Mouse (Mus musculus) embryonic fibroblast, embryonic 13.5 days (primary cell): ENCODE data around the gene Nup107. TPM values are rescaled to one million over a fixed set of nuclear protein-coding genes. Genes with fewer than 3 reads are reported as not detected.

Source experiments
- H3K27ac ChIP-seq: 2 replicates; pipeline ENCODE4 v1.5.1; 2012; ENCODE audit warnings: low read length, control low read depth, inconsistent platforms; ENCODE audit not compliant: insufficient read depth
- H3K4me1 ChIP-seq: 2 replicates; pipeline ENCODE4 v1.6.1; 2011; ENCODE audit warnings: low read length; ENCODE audit not compliant: control insufficient read depth, insufficient read depth
- H3K4me3 ChIP-seq: 2 replicates; pipeline ENCODE4 v1.5.1; 2011; ENCODE audit warnings: mild to moderate bottlenecking, control low read depth, low read length; ENCODE audit not compliant: insufficient read depth
- CTCF ChIP-seq: IDR thresholded peaks from 2 replicates; pipeline ENCODE4 v1.5.1; 2011; ENCODE audit warnings: mild to moderate bottlenecking, control low read depth, low read length, moderate library complexity, borderline replicate concordance; ENCODE audit not compliant: insufficient read depth
- POLR2A ChIP-seq: IDR thresholded peaks from 2 replicates; pipeline ENCODE4 v1.6.1; 2011; ENCODE audit warnings: low read depth, mild to moderate bottlenecking, control low read depth, low read length, moderate library complexity
- polyA plus RNA-seq: library from polyadenylated mRNA; stranded (reverse); fragments of >200 nt; gene quantifications from 2 replicates; pipeline ENCODE4 v1.2.4, GENCODE M21; 2011; ENCODE audit warnings: low read depth; ENCODE audit not compliant: missing spikeins, insufficient read length

Nup107 gene
- polyA plus RNA-seq, 1 experiment = 70.3 TPM

DNA sequence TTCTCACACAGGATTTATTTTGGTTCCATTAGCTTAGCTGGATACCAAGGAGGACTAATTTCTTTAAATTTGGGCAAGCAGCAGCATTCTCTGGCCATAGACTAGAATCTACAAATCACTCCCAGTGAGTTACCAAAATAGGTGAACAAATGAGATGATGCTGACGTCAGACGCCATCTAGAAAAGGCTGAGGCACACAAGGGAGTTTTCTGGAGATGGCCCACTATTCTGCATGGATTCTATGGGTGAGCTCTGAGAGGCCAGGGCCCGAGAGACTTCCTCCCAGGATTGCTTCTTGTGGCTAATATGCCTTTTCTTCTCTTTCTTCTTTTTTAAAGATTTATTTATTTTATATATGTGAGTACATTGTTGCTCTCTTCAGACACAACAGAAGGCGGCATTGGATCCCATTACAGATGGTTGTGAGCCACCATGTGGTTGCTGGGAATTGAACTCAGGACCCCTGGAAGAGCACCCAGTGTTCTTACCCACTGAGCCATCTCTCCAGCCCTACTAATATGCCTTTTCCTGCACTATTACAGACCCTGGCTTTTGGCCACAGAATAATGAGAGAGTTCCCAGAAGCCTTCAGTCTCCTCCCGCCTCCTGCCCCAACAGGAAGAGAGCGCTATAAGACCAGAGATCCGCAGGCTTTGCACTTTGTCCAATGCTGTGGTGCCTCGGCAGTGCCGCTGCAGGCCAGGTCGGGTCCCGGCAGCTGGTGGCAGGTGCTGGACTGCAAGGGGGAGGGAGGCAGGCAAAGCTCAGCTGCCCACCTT is 27.2 kb downstream of the Nup107 start:
- H3K27ac ChIP-seq = no peak overlapping the region
- TF ChIP-seq POLR2A = no peak
- TF ChIP-seq CTCF = no peak
- H3K4me3 ChIP-seq = no peak overlapping the region

DNA sequence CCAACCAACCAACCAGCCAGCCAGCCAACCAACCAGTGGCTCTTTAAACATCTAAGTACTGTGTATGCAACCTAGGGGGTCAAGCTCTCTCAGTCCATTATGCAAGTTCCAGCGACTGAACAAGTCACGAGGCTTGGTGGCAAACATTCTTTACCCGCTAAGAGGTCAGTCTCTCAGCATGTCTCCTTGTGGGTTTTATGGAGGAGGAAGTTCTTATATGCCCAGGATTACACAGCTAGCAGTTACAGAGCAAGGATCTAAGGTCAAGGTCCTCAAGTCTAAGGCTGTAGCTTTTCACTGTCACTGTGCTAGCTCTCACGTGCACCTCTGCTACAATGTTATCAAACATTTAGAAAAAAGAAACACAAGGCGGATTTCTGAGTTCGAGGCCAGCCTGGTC is 27.9 kb downstream of the Nup107 start:
- Histone ChIP-seq H3K4me1 (no peaks in the 10 kb centered on the region), H3K4me3 (no peak overlapping the region), H3K27ac (no peak overlapping the region)
- TF ChIP-seq POLR2A (no peak), CTCF (no peak)

More for the DNA sequence above, 27.2 kb downstream of the Nup107 start:
- H3K4me1 ChIP-seq = no peaks in the 10 kb centered on the region

- TF ChIP-seq CTCF (no peak), POLR2A (no peak)
- H3K4me3 ChIP-seq = no peak overlapping the region
- H3K4me1 ChIP-seq = no peaks in the 10 kb centered on the region
- no peak overlapping the region for H3K27ac ChIP-seq
Measured at GRCm38 (mm10) chr10:117763588-117764190, 28.8 kb downstream of the Nup107 start.

DNA sequence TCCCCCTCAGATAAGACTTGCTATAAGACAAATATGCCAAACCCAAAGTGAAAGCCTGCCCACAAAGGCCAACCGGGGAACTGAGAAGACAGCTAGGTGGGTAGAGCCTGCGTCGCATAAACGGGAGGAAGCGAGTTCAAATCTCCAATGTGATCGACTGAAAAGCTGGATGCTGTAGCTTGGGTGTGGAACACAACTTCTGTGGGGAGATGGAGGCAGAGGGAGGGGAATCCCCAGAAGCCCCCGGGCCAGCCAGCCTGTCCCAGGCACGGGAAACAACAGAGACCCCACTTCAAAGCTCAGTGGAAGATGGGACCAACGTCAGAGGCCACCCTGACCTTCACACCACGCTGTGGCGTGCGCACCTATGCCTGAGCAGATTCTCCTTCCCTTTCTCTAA is 29.5 kb downstream of the Nup107 start:
- Histone ChIP-seq H3K4me3 (no peak overlapping the region), H3K27ac (no peak overlapping the region), H3K4me1 (no peaks in the 10 kb centered on the region)
- TF ChIP-seq CTCF (no peak), POLR2A (no peak)

DNA sequence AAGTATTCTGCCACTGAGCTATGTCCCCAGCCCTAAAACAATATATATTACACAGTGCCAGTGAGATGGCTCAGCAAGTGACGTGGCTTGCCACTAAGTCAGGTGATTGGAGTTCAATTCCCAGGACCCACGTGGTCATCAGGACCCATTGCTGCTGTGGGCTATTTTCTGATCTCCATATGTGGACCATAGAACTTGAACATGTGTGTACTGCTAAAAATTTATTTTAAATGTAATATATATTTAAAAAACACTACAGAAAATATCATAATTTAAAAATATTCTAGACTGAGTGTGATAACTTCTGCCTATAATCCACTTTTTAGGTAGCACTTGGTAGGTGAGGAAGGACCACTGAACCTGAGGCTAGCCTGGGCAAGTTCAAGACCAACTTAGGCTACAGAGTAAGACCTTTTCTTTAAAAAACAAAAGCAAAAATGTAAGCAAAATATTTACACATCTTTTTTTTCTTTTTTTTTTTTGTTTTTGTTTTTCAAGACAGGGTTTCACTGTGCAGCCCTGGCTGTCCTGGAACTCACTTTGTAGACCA is 30.1 kb downstream of the Nup107 start:
- Histone ChIP-seq H3K4me1 (no peaks in the 10 kb centered on the region), H3K4me3 (no peak overlapping the region), H3K27ac (no peak overlapping the region)
- TF ChIP-seq POLR2A (no peak), CTCF (no peak)

DNA sequence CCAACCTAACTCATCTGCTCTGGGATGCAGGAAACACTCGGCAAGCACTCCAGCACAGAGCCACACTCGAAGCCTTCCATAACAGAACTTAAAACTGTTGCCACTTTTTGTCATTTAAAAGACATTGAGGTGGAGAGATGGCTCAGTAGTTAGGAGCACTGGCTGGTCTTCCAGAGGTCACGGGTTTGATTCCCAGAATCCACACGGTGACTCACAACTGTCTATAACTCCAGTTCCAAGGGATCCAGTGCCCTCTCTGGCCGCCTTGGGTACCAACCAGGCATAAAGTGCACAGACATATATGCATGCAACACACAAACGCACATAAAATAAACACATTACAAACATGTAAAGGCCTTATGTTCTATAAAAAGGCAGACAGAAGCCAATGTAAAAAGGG is 31.0 kb downstream of the Nup107 start:
- TF ChIP-seq POLR2A (no peak), CTCF (no peak)
- no peak overlapping the region for H3K27ac ChIP-seq
- H3K4me3 ChIP-seq = no peak overlapping the region
- H3K4me1 ChIP-seq = no peaks in the 10 kb centered on the region

DNA sequence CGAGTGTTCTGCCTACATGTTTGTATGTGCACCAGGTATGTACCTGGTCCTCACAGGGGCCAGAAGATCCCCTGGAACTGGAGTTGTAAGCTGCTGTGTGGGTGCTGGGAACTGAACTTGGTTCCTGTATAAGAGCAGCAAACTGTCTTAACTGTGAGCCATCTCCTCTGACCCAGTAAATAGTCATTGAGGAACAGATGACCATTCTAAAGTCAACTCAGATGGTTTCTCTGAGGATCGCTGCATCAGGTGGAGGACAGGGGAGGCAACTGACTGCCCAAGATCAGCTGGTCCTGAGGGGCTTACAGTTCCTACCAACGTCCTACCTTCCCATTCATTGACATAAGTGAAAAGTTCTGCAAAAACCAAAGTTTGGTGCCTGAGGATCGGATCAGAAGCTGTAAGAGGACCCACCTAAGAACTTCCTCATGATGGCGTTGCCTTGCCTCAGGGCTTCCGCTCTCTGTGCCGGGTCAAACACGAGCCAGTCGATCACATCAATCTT is 31.6 kb downstream of the Nup107 start:
- Histone ChIP-seq H3K4me1 (no peaks in the 10 kb centered on the region), H3K27ac (no peak overlapping the region), H3K4me3 (no peak overlapping the region)
- TF ChIP-seq CTCF = no peak
- TF ChIP-seq POLR2A = no peak

DNA sequence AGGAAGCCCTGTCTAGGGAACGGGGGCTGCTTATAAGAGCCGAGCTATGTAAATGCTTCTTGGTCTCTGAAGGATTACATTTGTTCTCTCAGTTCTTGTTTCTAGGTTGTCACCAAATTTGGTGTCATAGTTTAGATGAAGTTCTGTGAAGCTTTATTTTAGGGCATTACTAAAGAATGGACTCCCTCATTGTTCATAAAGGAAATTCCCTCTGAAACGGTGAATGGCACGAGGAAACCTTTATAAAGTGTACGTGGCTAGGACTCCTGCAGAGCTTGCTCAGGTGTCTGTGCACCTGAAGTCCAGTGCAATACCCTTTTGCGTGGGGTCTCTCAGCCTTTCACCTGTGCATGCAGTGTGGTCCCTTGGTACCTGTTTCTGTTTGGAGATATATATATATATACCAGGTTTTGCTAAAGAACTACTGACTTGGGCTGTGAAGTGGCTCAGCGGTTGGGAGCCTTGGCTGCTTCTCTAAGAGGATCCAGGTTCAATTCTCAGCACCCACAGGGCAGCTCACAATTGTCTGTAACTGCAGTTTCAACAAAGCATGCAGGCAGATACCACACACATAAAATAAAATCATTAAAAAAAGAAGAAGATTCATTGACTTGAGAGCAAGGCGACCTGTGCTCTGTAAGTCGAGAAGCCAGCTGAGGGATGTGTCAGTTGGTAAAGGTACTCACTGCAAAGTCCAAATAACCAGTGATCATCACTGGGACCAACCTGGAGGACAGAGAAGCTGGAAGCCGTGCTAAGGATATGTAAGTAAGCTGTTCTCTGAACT is 32.5 kb downstream of the Nup107 start:
- Histone ChIP-seq H3K4me1 (no peaks in the 10 kb centered on the region), H3K27ac (no peak overlapping the region), H3K4me3 (no peak overlapping the region)
- TF ChIP-seq CTCF (no peak), POLR2A (no peak)
